Mouse (Mus musculus): ENCODE measurements around the gene Rab11a. TPM values are rescaled to one million over a fixed set of nuclear protein-coding genes. Genes with fewer than 3 reads are reported as not detected.
A peak's percentile ranks its signal among the peaks of the same experiment; 100 is the strongest.

Rab11a gene
- polyA plus RNA-seq (2015; fragmentation: Nextera tagmentation; extraction: Ambion mirVana), result 293 and 330 TPM in 2 replicates

DNA sequence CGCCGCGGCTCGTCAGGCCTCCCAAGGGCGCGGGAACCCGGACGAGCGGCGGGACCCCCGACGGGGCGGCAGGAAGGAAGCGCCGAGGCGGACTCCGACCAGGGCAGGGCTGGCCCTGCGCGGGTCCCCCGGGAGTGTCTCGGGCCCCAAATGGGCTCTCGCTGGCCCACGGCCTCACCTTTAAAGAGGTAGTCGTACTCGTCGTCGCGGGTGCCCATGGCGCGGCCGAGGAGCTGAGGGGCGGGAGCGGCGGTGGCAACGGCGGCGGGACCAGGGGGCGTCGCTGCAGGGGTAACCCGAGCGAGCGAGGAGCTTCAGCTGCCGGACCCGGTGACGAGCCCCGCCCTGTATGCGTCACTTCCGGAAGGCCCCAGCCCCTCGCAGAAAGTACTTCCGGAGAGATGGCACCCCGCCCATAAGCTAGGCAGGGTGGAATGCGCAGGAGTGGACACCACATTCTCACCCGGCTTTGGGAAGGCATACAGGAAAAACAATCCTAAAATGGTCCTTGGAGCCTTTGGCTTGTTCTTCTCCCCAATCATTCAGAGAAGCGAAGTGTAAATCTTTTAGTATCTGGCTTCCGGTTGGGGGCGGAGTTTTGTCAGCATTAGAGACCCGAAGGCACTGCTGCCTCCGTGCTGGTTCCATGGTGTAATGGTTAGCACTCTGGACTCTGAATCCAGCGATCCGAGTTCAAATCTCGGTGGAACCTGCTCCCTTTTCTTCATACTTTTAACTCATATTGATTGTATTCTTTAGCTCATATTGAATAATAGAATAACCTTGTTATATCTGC is at the start of gene Rab11a:
TSS of gene Rab11a (minus strand) at position 353 of the 796 bp plus-strand sequence.
- H3K4me3 ChIP-seq, result peak within 1 kb of the TSS; percentile 99
- H3K9ac ChIP-seq, result peak within 1 kb of the TSS; percentile 93
- no peaks in the 10 kb centered on the region for H3K9me3 ChIP-seq
- peaks cover 6% of the 10 kb centered on the region; the same call in 1 of the 2 replicates for H3K4me1 ChIP-seq
- H3K36me3 ChIP-seq, result no peaks in the 10 kb centered on the region
- no peaks in the 10 kb centered on the region for H3K27me3 ChIP-seq
- peak; percentile 94 for ATAC-seq (ENCODE audit: insufficient number of reproducible peaks, insufficient read depth, low FRiP score, low TSS enrichment, low read depth)
- under 1% methylated on average over 61 of the region's 61 CpGs for WGBS
- peak within 1 kb of the TSS; percentile 72 for H3K4me2 ChIP-seq
- peak within 1 kb of the TSS; percentile 92 for H3K27ac ChIP-seq

DNA sequence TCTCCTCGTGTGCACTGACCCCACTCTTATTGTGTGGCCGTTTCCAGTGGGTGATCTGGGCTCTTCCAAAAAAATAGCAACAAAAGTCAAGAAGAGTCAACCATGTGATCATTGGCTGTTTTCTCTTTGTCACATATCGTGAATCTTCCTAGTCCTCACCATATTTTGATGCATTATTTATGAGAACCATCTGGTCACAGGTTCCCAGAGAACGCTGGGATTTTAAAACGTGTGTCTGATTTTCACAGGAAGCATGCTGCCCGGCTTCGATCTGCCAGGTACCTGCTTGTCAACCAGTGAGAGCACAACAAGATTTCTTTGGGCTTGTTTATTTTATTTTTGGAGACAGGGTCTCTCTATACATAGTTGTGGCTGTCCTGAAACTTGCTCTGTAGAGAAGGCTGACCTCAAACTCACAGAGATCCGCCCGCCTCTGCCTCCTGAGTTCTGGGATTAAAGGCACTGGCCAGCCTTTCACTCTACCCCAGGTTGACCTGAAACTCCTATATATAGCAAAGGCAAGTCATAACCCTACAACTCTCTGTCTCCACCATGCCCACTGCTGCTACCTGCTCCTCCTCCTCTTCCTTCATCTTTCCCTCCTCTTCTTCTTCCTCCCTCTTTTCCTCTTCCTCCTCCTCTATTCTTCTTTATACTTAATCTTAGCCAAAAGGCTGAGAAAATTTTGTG is 48.8 kb upstream of the Rab11a start:
- H3K27me3 ChIP-seq, result no peaks in the 10 kb centered on the region
- H3K27ac ChIP-seq, result 0 out of 2 replicates have a peak overlapping the region, but pooled peaks have one; percentile 22
- H3K4me3 ChIP-seq, result no peak overlapping the region
- H3K4me2 ChIP-seq, result no peak overlapping the region
- ATAC-seq (ENCODE audit: insufficient number of reproducible peaks, insufficient read depth, low FRiP score, low TSS enrichment, low read depth), result no peak
- peaks cover 18% of the 10 kb centered on the region for H3K4me1 ChIP-seq
- H3K36me3 ChIP-seq, result no peaks in the 10 kb centered on the region
- no peak overlapping the region for H3K9ac ChIP-seq
- no peaks in the 10 kb centered on the region for H3K9me3 ChIP-seq
- WGBS, result 74% methylated on average over 9 of the region's 9 CpGs

DNA sequence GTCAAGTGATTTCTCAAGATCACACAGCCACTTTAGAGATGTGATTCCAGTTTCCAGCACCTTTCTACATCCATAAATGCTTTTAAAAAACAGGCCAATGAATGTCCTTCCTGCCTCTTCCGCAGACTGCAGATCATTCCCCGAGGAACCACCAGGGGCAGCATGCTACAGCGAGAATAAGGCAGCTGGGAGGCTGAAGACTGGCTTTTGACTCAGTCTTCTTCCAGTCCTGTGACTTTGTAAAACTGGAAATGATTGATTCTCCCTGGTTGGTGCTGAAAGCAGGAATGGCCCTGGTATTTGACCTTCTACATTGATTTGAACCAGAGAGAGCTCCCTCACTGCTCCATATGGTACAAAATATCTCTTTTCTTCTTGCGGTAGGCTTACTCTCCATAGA is 47.3 kb upstream of the Rab11a start:
- H3K27me3 ChIP-seq, result no peaks in the 10 kb centered on the region
- no peaks in the 10 kb centered on the region for H3K9me3 ChIP-seq
- no peak overlapping the region for H3K4me2 ChIP-seq
- no peak overlapping the region for H3K4me3 ChIP-seq
- WGBS, result 26% methylated on average over 4 of the region's 4 CpGs
- no peak overlapping the region for H3K27ac ChIP-seq
- no peak for ATAC-seq (ENCODE audit: insufficient number of reproducible peaks, insufficient read depth, low FRiP score, low TSS enrichment, low read depth)
- H3K4me1 ChIP-seq, result peaks cover 12% of the 10 kb centered on the region
- no peaks in the 10 kb centered on the region for H3K36me3 ChIP-seq
- H3K9ac ChIP-seq, result no peak overlapping the region

DNA sequence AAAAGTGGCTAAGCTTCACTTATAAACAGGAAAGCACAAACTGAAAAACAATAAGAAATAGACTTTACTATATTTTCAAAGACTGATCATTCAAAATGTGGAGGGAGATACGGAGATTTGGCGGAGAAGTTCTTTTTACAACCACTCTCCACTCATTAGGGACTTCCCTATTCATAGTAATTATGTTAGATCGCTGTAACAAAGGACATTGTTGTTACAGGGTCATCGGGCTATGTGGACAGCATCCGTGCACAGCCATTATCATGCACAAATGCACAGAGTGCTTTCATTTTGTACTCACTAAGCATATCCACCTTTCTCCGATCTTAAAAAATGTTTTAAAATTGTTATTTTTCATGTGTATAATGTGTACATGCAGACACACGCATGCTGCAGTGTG is 46.0 kb upstream of the Rab11a start:
- H3K4me3 ChIP-seq, result no peak overlapping the region
- 80% methylated on average over 7 of the region's 7 CpGs for WGBS

DNA sequence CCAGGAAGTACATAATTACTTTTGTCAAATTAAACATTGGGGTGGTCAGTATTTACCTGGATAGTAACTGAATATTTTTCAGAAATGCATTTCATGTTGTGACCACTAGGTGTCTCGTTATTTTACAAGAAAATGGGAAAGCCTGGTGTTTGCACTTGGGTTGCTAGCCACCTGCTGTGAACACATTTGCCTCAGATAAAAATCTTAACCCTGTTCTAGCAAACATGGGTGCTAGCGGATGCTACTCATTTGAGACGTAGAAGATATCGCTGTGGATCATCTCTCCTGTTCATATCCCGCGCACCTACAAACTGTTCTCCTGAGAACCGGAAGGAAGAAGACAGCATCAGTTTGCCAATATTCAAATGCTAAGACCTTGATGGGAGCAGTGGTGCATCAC is 42.1 kb upstream of the Rab11a start:
- WGBS, result 43% methylated on average over 7 of the region's 7 CpGs
- Histone ChIP-seq H3K4me2 (no peak overlapping the region), H3K9me3 (no peaks in the 10 kb centered on the region), H3K4me1 (peaks cover 7% of the 10 kb centered on the region; the same call in 1 of the 2 replicates), H3K4me3 (no peak overlapping the region), H3K27ac (no peak overlapping the region), H3K27me3 (no peaks in the 10 kb centered on the region), H3K9ac (no peak overlapping the region), H3K36me3 (no peaks in the 10 kb centered on the region)
- ATAC-seq (ENCODE audit: insufficient number of reproducible peaks, insufficient read depth, low FRiP score, low TSS enrichment, low read depth), result no peak

More for the DNA sequence above, 46.0 kb upstream of the Rab11a start:
- Histone ChIP-seq H3K9me3 (no peaks in the 10 kb centered on the region), H3K4me2 (no peak overlapping the region), H3K27me3 (no peaks in the 10 kb centered on the region), H3K9ac (no peak overlapping the region), H3K27ac (no peak overlapping the region), H3K4me1 (peaks cover 12% of the 10 kb centered on the region), H3K36me3 (no peaks in the 10 kb centered on the region)
- ATAC-seq (ENCODE audit: insufficient number of reproducible peaks, insufficient read depth, low FRiP score, low TSS enrichment, low read depth), result no peak

DNA sequence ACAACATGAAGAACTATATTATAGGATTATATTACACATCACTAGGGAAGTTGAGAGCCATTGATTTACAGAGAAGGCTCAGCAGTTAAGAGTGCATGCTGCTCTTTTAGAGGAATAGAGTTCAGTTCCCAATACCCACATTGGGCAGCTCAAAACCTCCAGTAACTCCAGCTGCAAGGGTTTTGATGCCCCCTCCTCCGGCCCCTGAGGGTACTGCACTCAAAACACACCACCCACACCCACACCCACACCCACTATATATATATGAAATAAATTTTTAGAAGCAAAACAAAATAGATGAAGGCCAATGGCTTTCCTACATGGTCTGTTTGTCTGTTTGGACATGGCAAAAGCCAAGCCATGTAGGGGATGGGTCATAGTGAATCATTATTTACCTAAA is 40.6 kb upstream of the Rab11a start:
- H3K27ac ChIP-seq, result no peak overlapping the region
- no peaks in the 10 kb centered on the region for H3K9me3 ChIP-seq
- no peak overlapping the region for H3K4me2 ChIP-seq
- no peaks in the 10 kb centered on the region for H3K27me3 ChIP-seq
- H3K36me3 ChIP-seq, result no peaks in the 10 kb centered on the region
- 91% methylated on average over 1 of the region's 1 CpGs for WGBS
- ATAC-seq (ENCODE audit: insufficient number of reproducible peaks, insufficient read depth, low FRiP score, low TSS enrichment, low read depth), result no peak
- peaks cover 11% of the 10 kb centered on the region; the same call in 1 of the 2 replicates for H3K4me1 ChIP-seq
- H3K4me3 ChIP-seq, result no peak overlapping the region
- H3K9ac ChIP-seq, result no peak overlapping the region

DNA sequence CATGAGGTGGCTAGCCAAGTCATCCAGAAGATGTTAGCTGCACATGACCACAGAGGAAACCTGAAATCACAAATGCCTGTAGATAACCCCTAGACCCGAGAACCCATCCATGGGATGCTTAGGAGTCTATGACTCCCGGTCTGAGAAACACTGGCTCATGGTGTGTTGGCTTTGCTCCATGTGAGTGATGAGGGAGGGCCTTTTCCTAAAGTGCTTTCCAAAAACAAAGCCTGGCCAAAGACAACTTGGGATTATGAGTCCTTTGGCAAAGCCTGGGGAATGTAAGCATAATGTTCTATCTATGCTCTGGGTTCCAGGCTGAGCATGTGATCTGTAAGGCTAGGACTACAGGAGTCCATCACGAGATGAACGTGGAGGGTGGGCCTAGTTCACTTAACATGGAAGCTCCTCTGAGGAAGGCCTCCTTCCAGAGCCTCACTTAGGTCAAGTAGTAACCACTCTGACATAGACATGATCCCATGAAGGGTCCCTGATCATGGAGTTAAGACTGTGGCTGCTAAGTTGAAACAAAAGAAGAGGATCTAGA is 40.0 kb upstream of the Rab11a start:
- Histone ChIP-seq H3K27me3 (no peaks in the 10 kb centered on the region), H3K27ac (no peak overlapping the region), H3K9ac (no peak overlapping the region), H3K9me3 (no peaks in the 10 kb centered on the region), H3K4me3 (no peak overlapping the region), H3K4me1 (peaks cover 11% of the 10 kb centered on the region; the same call in 1 of the 2 replicates), H3K36me3 (no peaks in the 10 kb centered on the region), H3K4me2 (no peak overlapping the region)
- 85% methylated on average over 4 of the region's 4 CpGs for WGBS
- ATAC-seq (ENCODE audit: insufficient number of reproducible peaks, insufficient read depth, low FRiP score, low TSS enrichment, low read depth), result no peak

DNA sequence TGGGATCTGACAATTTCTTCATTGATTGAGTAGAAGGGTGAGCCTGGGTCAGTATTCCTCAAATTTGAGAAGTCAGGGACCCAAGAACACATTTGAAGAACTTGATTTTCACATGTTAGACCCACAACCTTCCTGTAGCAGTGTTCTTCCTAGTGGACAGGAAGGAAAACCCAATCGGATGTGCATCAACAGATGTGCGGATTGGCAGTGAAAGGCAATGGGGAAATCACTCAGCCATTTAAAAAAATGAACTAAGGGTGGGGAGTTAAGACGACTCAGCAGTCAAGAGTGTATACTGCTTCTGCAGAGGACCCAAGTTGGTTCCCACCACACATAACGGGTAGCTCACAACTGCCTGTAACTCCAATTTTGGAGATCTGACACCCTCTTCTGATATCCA is 37.9 kb upstream of the Rab11a start:
- WGBS, result 83% methylated on average over 4 of the region's 4 CpGs
- no peak overlapping the region for H3K4me2 ChIP-seq
- H3K27me3 ChIP-seq, result no peaks in the 10 kb centered on the region
- H3K4me1 ChIP-seq, result peaks cover 11% of the 10 kb centered on the region; the same call in 1 of the 2 replicates
- no peak overlapping the region for H3K4me3 ChIP-seq
- no peak for ATAC-seq (ENCODE audit: insufficient number of reproducible peaks, insufficient read depth, low FRiP score, low TSS enrichment, low read depth)
- no peaks in the 10 kb centered on the region for H3K9me3 ChIP-seq
- H3K36me3 ChIP-seq, result no peaks in the 10 kb centered on the region
- H3K9ac ChIP-seq, result no peak overlapping the region
- H3K27ac ChIP-seq, result no peak overlapping the region

DNA sequence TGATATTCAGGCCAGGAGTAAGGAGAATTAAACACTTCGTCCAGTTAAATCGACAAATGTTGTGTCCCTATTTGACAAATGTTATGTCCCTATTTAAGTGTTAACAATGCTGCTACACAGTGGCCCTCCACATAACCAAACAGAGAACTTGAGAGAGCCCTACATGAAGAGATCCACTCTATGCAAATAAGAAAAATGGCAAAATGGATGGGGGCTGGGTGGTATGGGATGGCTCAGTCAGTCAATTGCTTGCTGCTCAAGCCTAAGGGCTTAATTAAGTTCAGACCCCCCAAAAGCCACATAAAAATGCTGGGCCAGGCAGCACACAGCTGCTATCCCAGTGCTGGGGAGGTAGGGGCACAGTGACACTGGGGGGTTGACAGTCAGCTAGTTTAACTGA is 37.3 kb upstream of the Rab11a start:
- WGBS, result 83% methylated on average over 2 of the region's 2 CpGs

DNA sequence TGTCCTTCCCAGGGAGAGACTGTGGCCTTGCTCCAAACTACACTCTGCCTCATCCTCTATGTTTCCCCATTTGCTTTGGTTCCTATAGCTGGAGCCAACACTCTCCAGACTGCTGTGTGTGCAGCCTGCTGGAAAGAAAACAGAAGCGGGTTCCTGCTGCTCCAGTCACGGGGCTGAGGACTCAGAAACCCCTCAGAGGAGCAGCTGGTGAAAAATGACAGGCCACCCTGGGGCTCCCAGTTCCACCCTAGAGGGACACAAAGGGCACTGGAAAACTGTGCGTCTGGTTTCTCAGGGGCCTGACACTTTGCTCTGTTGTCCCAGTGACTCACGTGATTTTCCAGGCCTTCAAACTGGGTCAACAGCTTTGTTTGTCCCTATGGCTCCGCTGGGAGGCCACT is 36.9 kb upstream of the Rab11a start:
- Histone ChIP-seq H3K9ac (0 out of 2 replicates have a peak overlapping the region, but pooled peaks have one; percentile 40), H3K27me3 (no peaks in the 10 kb centered on the region), H3K4me2 (no peak overlapping the region), H3K9me3 (no peaks in the 10 kb centered on the region), H3K4me3 (no peak overlapping the region), H3K27ac (peak overlapping the region; percentile 28; the same call in 1 of the 2 replicates), H3K36me3 (no peaks in the 10 kb centered on the region), H3K4me1 (peaks cover 13% of the 10 kb centered on the region)
- ATAC-seq (ENCODE audit: insufficient number of reproducible peaks, insufficient read depth, low FRiP score, low TSS enrichment, low read depth), result no peak
- 41% methylated on average over 5 of the region's 5 CpGs for WGBS

More for the DNA sequence above, 37.3 kb upstream of the Rab11a start:
- H3K4me3 ChIP-seq, result no peak overlapping the region
- ATAC-seq (ENCODE audit: insufficient number of reproducible peaks, insufficient read depth, low FRiP score, low TSS enrichment, low read depth), result no peak
- H3K9me3 ChIP-seq, result no peaks in the 10 kb centered on the region
- H3K4me2 ChIP-seq, result no peak overlapping the region
- 0 out of 2 replicates have a peak overlapping the region, but pooled peaks have one; percentile 28 for H3K27ac ChIP-seq
- H3K9ac ChIP-seq, result no peak overlapping the region
- no peaks in the 10 kb centered on the region for H3K27me3 ChIP-seq
- peaks cover 11% of the 10 kb centered on the region; the same call in 1 of the 2 replicates for H3K4me1 ChIP-seq
- H3K36me3 ChIP-seq, result no peaks in the 10 kb centered on the region

DNA sequence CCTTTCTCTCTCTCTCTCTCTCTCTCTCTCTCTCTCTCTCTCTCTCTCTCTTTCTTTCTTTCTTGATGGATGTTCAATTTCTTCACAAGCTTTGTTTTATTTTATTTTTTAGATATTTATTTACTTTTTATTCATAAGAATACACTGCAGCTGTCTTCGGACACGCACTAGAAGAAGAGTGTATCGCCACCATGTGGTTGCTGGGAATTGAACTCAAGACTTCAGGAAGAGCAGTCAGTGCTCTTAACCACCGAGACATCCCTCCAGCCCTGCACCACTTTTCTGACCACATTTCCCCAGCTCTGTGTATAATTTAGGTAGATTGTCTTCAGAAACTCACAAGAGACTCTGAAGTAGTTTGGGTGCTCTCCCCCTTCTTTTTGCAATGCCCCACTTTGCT is 36.4 kb upstream of the Rab11a start:
- ATAC-seq (ENCODE audit: insufficient number of reproducible peaks, insufficient read depth, low FRiP score, low TSS enrichment, low read depth), result no peak

More for the DNA sequence above, 36.4 kb upstream of the Rab11a start:
- Histone ChIP-seq H3K4me1 (peaks cover 15% of the 10 kb centered on the region), H3K27me3 (no peaks in the 10 kb centered on the region), H3K9ac (no peak overlapping the region), H3K36me3 (no peaks in the 10 kb centered on the region), H3K9me3 (no peaks in the 10 kb centered on the region), H3K4me2 (no peak overlapping the region), H3K4me3 (no peak overlapping the region), H3K27ac (no peak overlapping the region)
- 67% methylated on average over 4 of the region's 4 CpGs for WGBS
